Mouse (Mus musculus): ENCODE data around the gene Coa3. TPM values are rescaled to one million over a fixed set of nuclear protein-coding genes. Genes with fewer than 3 reads are reported as not detected.

Coa3 gene
- polyA plus RNA-seq, 1 experiment from 2014 or later, result 213 TPM

DNA sequence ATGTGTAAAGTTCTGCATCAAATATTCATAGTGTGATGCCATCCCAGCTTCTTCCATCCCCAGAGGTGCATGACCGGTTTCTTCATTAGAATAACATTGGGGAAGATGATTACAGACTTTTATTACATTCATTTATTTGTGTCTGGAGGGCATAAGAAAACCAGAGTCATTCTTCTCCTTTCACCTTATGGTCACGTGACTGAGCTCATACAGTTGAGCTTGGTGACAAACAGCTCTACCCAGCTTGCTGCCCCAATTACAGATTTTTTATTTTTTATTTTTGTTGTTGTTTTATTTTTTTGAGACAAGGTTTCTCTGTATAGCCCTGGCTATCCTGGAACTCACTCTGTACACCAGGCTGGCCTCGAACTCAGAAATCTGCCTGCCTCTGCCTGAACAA lies 6.5 kb downstream of the Coa3 start:
- Histone ChIP-seq H3K4me3 (ENCODE audit: low read depth, low read length) (no peak overlapping the region), H3K4me1 (ENCODE audit: control insufficient read depth, insufficient read depth, low read length) (peaks cover 4% of the 10 kb centered on the region; the same call in 1 of the 2 replicates), H3K4me2 (no peak overlapping the region), H3K27ac (ENCODE audit: low read depth, low read length) (no peak overlapping the region), H3K36me3 (ENCODE audit: control insufficient read depth, insufficient read depth, low read length) (no peaks in the 10 kb centered on the region), H3K27me3 (ENCODE audit: control insufficient read depth, insufficient read depth, low read length) (no peaks in the 10 kb centered on the region), H3K9ac (ENCODE audit: low read length) (no peak overlapping the region), H3K9me3 (ENCODE audit: control insufficient read depth, low read length) (no peaks in the 10 kb centered on the region)
- DNase-seq (ENCODE audit: low spot score, missing footprints), result no peak
- ATAC-seq (ENCODE audit: low FRiP score), result no peak
- 89% methylated on average over 3 of the region's 3 CpGs for WGBS

DNA sequence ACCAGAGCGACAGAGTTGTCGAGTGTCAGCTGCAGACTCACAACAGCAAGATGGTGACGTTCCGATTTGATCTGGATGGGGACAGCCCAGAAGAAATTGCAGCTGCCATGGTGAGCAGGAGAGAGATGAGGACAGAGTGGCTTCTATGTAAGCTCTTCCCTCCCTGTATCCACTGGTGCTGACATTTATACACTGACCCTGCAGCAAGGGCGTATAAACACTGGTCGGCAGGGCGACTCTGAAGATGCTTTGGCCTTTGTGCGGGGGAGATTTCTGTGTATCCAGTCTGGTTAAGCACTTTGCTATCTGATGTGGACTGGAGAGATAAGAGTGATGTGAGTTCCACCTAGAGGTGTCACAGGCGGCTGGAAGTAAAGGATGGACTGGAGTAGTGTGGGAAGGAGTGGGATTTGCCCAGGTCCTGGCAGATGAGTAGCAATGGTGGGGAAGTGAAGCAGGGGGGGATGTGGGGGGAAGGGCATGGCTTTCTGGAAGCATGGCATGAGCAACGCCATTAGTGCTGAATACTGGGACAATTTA lies 9.3 kb downstream of the Coa3 start:
- H3K4me1 ChIP-seq (ENCODE audit: control insufficient read depth, insufficient read depth, low read length), result peaks cover 7% of the 10 kb centered on the region
- peaks cover 8% of the 10 kb centered on the region for H3K27me3 ChIP-seq (ENCODE audit: control insufficient read depth, insufficient read depth, low read length)
- no peaks in the 10 kb centered on the region for H3K9me3 ChIP-seq (ENCODE audit: control insufficient read depth, low read length)
- WGBS, result 39% methylated on average over 10 of the region's 10 CpGs
- H3K4me3 ChIP-seq (ENCODE audit: low read depth, low read length), result no peak overlapping the region
- no peak overlapping the region for H3K27ac ChIP-seq (ENCODE audit: low read depth, low read length)
- no peaks in the 10 kb centered on the region for H3K36me3 ChIP-seq (ENCODE audit: control insufficient read depth, insufficient read depth, low read length)
- ATAC-seq (ENCODE audit: low FRiP score), result no peak
- H3K9ac ChIP-seq (ENCODE audit: low read length), result no peak overlapping the region
- peak; percentile 93 for DNase-seq (ENCODE audit: low spot score, missing footprints)
- H3K4me2 ChIP-seq, result no peak overlapping the region

DNA sequence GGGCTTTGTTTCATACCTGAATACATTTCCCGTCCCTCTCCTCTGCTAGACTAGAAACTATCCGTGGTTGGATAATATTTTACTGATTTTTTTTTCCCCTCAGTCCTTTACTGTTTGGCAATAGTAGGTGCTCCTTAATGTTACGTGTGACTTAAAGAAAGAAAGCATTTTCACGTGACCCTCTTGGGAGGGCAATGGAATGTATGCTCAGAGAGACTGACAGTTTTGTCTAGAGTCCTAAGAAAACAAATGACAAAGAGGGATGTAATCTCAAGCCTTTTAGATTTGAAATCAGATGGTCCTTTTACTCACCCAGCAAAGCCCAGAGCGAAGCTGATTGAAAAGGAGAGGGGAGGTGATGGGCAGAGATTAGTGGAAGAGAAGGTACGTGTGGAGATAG lies 13.0 kb downstream of the Coa3 start:
- ATAC-seq (ENCODE audit: low FRiP score), result no peak
- H3K9me3 ChIP-seq (ENCODE audit: control insufficient read depth, low read length), result no peaks in the 10 kb centered on the region
- H3K4me2 ChIP-seq, result no peak overlapping the region
- WGBS, result 11% methylated on average over 6 of the region's 6 CpGs
- no peak overlapping the region for H3K9ac ChIP-seq (ENCODE audit: low read length)
- H3K27me3 ChIP-seq (ENCODE audit: control insufficient read depth, insufficient read depth, low read length), result peaks cover 43% of the 10 kb centered on the region
- H3K4me3 ChIP-seq (ENCODE audit: low read depth, low read length), result no peak overlapping the region
- no peak overlapping the region for H3K27ac ChIP-seq (ENCODE audit: low read depth, low read length)
- no peaks in the 10 kb centered on the region for H3K36me3 ChIP-seq (ENCODE audit: control insufficient read depth, insufficient read depth, low read length)
- peaks cover 33% of the 10 kb centered on the region for H3K4me1 ChIP-seq (ENCODE audit: control insufficient read depth, insufficient read depth, low read length)
- DNase-seq (ENCODE audit: low spot score, missing footprints), result peak; percentile 87

DNA sequence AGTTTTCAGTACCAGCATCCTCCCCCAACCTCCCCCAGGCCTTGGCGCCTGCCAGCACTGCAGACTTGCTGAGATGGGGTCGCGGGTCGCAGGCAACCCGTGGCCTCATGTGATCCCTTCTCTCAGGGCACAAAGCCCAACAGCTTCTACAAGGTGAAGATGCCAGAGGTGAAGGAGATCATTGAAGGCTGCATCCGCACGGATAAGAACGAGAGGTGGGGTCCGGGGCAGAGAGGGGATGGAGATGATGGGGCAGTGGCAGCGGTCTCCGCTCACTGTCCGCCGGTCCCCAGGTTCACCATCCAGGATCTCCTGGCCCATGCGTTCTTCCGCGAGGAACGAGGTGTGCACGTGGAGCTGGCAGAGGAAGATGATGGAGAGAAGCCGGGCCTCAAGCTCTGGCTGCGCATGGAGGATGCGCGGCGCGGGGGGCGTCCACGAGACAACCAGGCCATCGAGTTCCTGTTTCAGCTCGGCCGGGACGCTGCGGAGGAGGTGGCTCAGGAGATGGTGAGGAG lies 13.9 kb downstream of the Coa3 start:
- Histone ChIP-seq H3K27me3 (ENCODE audit: control insufficient read depth, insufficient read depth, low read length) (peaks cover 44% of the 10 kb centered on the region), H3K9ac (ENCODE audit: low read length) (peak overlapping the region; percentile 51), H3K4me3 (ENCODE audit: low read depth, low read length) (peak overlapping the region; percentile 32), H3K4me1 (ENCODE audit: control insufficient read depth, insufficient read depth, low read length) (peaks cover 42% of the 10 kb centered on the region), H3K36me3 (ENCODE audit: control insufficient read depth, insufficient read depth, low read length) (no peaks in the 10 kb centered on the region), H3K27ac (ENCODE audit: low read depth, low read length) (no peak overlapping the region), H3K9me3 (ENCODE audit: control insufficient read depth, low read length) (no peaks in the 10 kb centered on the region), H3K4me2 (peak overlapping the region; percentile 57)
- DNase-seq (ENCODE audit: low spot score, missing footprints), result peak; percentile 94
- no peak for ATAC-seq (ENCODE audit: low FRiP score)
- 1% methylated on average over 31 of the region's 31 CpGs for WGBS

DNA sequence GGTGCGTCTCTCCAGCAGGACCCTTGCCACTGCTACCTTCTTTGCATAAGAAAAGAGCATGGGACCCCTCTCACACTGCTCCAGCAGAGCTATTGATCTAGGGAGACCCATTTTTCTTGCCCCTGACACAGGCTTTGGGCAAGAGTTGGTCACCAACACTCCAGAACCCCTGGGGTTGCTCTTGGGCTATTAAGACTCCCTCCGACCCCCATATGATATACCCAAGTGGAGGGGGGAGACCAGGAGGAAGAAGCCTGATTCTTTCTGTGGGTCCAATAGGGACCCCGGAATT lies 15.0 kb downstream of the Coa3 start:
- Histone ChIP-seq H3K27me3 (ENCODE audit: control insufficient read depth, insufficient read depth, low read length) (peaks cover 44% of the 10 kb centered on the region), H3K27ac (ENCODE audit: low read depth, low read length) (no peak overlapping the region), H3K4me1 (ENCODE audit: control insufficient read depth, insufficient read depth, low read length) (peaks cover 49% of the 10 kb centered on the region), H3K4me2 (no peak overlapping the region), H3K4me3 (ENCODE audit: low read depth, low read length) (no peak overlapping the region), H3K9me3 (ENCODE audit: control insufficient read depth, low read length) (no peaks in the 10 kb centered on the region), H3K36me3 (ENCODE audit: control insufficient read depth, insufficient read depth, low read length) (no peaks in the 10 kb centered on the region), H3K9ac (ENCODE audit: low read length) (no peak overlapping the region)
- WGBS, result 9% methylated on average over 3 of the region's 3 CpGs
- DNase-seq (ENCODE audit: low spot score, missing footprints), result peak; percentile 93
- no peak for ATAC-seq (ENCODE audit: low FRiP score)

DNA sequence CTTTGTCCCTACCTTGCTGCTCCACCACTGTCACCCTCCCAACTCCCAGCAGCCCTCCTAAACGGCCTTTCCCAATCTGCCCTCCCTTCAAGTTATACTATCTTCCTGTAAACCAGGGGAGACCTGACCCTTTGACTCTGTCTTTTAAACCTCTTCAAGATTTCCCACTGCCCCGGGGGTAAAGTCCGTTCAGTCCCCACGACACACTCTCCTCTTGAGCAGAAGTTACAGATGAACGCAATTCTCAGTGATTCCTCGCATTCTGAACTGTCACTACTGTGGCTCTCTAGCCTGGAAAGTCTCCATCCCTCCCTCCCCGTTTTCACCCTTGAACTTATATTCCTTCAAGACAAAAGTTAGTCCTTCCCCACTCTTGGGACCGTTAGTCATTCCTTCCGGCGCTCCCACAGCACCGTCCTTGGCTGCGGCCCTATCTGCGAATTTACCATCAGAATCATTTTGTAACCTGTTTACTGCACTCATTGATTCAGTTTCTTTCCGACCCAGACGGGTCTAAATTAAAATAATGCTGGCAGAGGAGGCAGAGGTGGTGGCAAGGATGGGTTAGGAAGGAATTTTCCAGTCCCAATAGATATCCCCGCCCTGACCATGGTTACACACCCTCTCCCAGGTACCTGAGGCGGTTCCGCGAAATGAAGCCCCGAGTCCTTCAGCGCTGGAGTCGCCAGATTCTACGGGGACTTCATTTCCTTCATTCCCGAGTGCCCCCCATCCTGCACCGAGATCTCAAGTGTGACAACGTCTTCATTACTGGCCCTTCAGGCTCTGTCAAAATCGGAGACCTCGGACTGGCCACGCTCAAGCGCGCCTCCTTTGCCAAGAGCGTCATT lies 15.6 kb downstream of the Coa3 start:
- Histone ChIP-seq H3K4me2 (peak overlapping the region; percentile 16; the same call in 1 of the 2 replicates), H3K36me3 (ENCODE audit: control insufficient read depth, insufficient read depth, low read length) (no peaks in the 10 kb centered on the region), H3K9me3 (ENCODE audit: control insufficient read depth, low read length) (no peaks in the 10 kb centered on the region), H3K27me3 (ENCODE audit: control insufficient read depth, insufficient read depth, low read length) (peaks cover 44% of the 10 kb centered on the region), H3K9ac (ENCODE audit: low read length) (no peak overlapping the region), H3K27ac (ENCODE audit: low read depth, low read length) (no peak overlapping the region), H3K4me1 (ENCODE audit: control insufficient read depth, insufficient read depth, low read length) (peaks cover 49% of the 10 kb centered on the region), H3K4me3 (ENCODE audit: low read depth, low read length) (no peak overlapping the region)
- peak; percentile 93 for DNase-seq (ENCODE audit: low spot score, missing footprints)
- WGBS, result 3% methylated on average over 32 of the region's 32 CpGs
- ATAC-seq (ENCODE audit: low FRiP score), result no peak

DNA sequence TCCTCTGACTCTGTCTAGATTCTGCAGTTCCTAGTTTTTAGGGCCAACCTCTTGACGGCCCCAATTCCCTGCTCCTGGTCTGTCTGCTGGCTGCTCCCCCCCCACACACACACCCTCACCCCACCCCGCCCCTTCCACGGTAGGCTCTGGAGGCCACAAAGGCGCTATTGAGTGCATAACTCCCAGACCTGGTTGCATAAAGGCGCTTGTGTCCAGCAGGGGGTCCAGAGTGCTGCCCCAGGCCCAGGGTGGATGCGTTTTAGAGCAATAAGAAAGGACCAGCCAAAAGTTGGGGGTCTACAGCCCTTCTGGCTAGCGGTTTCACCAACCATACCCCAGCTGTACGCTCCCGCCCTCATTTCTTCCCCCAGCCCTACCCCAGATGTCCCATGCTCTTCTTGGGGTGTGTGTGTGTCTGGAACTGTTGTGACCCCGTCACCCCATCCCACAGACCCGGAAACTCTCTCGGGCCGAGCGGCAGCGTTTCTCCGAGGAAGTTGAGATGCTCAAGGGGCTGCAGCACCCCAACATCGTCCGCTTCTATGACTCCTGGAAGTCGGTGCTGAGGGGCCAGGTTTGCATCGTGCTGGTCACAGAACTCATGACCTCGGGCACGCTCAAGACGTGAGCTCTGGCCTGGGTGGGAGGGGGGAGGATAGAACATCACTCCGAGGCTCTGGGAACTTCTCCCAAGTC lies 16.5 kb downstream of the Coa3 start:
- WGBS, result under 1% methylated on average over 24 of the region's 24 CpGs
- peak overlapping the region; percentile 30 for H3K4me2 ChIP-seq
- 0 out of 2 replicates have a peak overlapping the region, but pooled peaks have one; percentile 24 for H3K9ac ChIP-seq (ENCODE audit: low read length)
- H3K27ac ChIP-seq (ENCODE audit: low read depth, low read length), result no peak overlapping the region
- H3K36me3 ChIP-seq (ENCODE audit: control insufficient read depth, insufficient read depth, low read length), result no peaks in the 10 kb centered on the region
- ATAC-seq (ENCODE audit: low FRiP score), result no peak
- H3K4me1 ChIP-seq (ENCODE audit: control insufficient read depth, insufficient read depth, low read length), result peaks cover 49% of the 10 kb centered on the region
- H3K9me3 ChIP-seq (ENCODE audit: control insufficient read depth, low read length), result no peaks in the 10 kb centered on the region
- H3K4me3 ChIP-seq (ENCODE audit: low read depth, low read length), result peak overlapping the region; percentile 18
- peak; percentile 89 for DNase-seq (ENCODE audit: low spot score, missing footprints)
- peaks cover 44% of the 10 kb centered on the region for H3K27me3 ChIP-seq (ENCODE audit: control insufficient read depth, insufficient read depth, low read length)

DNA sequence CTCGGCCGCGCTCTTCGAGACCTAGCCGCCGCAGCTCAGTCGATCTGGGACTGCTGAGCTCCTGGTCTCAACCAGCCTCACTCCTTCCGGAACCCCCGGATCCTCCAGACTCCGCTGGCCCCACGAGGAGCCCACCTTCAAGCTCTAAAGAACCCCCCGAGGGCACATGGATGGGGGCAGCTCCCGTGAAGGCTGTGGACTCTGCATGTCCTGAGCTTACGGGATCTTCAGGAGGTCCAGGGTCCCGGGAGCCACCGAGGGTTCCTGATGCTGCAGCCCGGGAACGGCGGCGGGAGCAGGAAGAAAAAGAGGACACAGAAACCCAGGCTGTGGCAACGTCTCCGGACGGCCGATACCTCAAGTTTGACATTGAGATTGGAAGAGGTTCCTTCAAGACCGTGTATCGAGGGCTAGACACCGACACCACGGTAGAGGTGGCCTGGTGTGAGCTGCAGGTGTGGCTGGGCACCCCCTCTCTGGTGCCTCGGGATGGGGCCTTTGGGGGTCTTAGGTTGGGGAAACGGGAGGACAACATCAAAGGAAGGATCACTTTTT lies 18.0 kb downstream of the Coa3 start:
- H3K27me3 ChIP-seq (ENCODE audit: control insufficient read depth, insufficient read depth, low read length), result peaks cover 44% of the 10 kb centered on the region
- under 1% methylated on average over 30 of the region's 30 CpGs for WGBS
- H3K9me3 ChIP-seq (ENCODE audit: control insufficient read depth, low read length), result no peaks in the 10 kb centered on the region
- H3K4me2 ChIP-seq, result peak overlapping the region; percentile 98
- peaks cover 49% of the 10 kb centered on the region for H3K4me1 ChIP-seq (ENCODE audit: control insufficient read depth, insufficient read depth, low read length)
- H3K4me3 ChIP-seq (ENCODE audit: low read depth, low read length), result peak overlapping the region; percentile 46
- H3K9ac ChIP-seq (ENCODE audit: low read length), result peak overlapping the region; percentile 54
- 0 out of 2 replicates have a peak overlapping the region, but pooled peaks have one; percentile 36 for H3K27ac ChIP-seq (ENCODE audit: low read depth, low read length)
- H3K36me3 ChIP-seq (ENCODE audit: control insufficient read depth, insufficient read depth, low read length), result no peaks in the 10 kb centered on the region
- ATAC-seq (ENCODE audit: low FRiP score), result no peak; the same call in 1 of the 2 replicates
- peak; percentile 95 for DNase-seq (ENCODE audit: low spot score, missing footprints)

All from midbrain, embryonic 11.5 days (tissue).